Mouse (Mus musculus): ENCODE measurements around the gene B3galt4.

DNA sequence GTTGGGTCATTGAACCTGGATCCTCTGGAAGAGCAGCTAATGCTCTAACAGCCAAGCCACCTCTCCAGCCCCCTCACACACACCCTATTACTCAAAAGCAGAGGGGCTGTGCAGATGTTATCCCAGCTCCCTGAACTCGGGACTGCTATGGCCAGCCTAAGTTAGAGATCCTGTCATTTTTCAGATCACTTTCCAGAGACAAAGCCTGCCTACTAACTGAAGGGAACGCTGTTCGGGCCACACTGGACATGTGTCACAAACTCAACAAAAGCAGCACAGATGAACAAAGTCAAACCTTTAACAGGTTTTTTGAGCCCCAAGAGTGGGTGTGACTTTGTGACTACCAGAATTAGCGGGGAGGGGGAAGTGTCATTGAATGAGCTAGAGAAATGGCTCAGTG lies 1.6 kb upstream of the B3galt4 start:
- no peak for TF ChIP-seq NANOG (IDR thresholded peaks at IDR 0.05; ENCODE audit: borderline replicate concordance, low read length)
- TF ChIP-seq CTCF (conservative IDR thresholded peaks at IDR 0.05; ENCODE audit: low read length) = no peak
- no peak for TF ChIP-seq POU5F1 (IDR thresholded peaks at IDR 0.05; ENCODE audit: borderline replicate concordance, low read length)

All from E14TG2a.4 (cell line).